Comparison of ENCODE assay signal across 9 mouse cellular contexts in genomic region chr6:140666486-140667240, GRCm38 (mm10). TPM values are rescaled to one million over a fixed set of nuclear protein-coding genes. Genes with fewer than 3 reads are reported as not detected.
A peak's percentile ranks its signal among the peaks of the same experiment; 100 is the strongest.
DNase-seq lines count a peak whose midpoint lies in the region; ATAC-seq lines count a peak whose summit lies in the region.
"Had no signal": no experiment of that assay in that cellular context is flagged by ENCODE, and none has a peak within 500 bp of the region (broad histone marks: within the 10 kb centered on the region; RNA-seq: fewer than 3 reads in every experiment).

No protein-coding gene starts in this region.

- H3K4me1 ChIP-seq in forebrain, embryonic 15.5 days, result peaks cover 17% of the 10 kb centered on the region
- peaks cover 9% of the 10 kb centered on the region; the same call in 1 of the 2 replicates for H3K4me1 ChIP-seq in neural tube, embryonic 14.5 days (ENCODE audit: control insufficient read depth, insufficient read depth, low read length)

- H3K9ac ChIP-seq in forebrain, embryonic 15.5 days (replicated peaks), result no peak overlapping the region
- H3K9ac ChIP-seq in neural tube, embryonic 14.5 days (replicated peaks; ENCODE audit: low read depth, low read length), result no peak overlapping the region

- no peak for DNase-seq in frontal cortex, adult 2 months (ENCODE audit: extremely low spot score in 1 of 2, low spot score in 1 of 2)
- DNase-seq in Muller cell, postnatal 12 days (ENCODE audit: inconsistent ontology term), result peak; percentile 65
- DNase-seq in kidney, adult 9 months, result peak; percentile 52
- DNase-seq in layer of hippocampus, adult 8-10 months (ENCODE audit: low spot score in 2 of 2), result no peak
- no peak for DNase-seq in ovary, postnatal 14 days (ENCODE audit: low spot score)

- H3K36me3 ChIP-seq in forebrain, embryonic 15.5 days, result no peaks in the 10 kb centered on the region
- H3K36me3 ChIP-seq in neural tube, embryonic 14.5 days (ENCODE audit: control insufficient read depth, insufficient read depth, low read length), result no peaks in the 10 kb centered on the region

- H3K9me3 ChIP-seq in forebrain, embryonic 15.5 days, result peaks cover 4% of the 10 kb centered on the region; the same call in 1 of the 2 replicates
- H3K9me3 ChIP-seq in neural tube, embryonic 14.5 days (ENCODE audit: control insufficient read depth, low read length), result no peaks in the 10 kb centered on the region

- H3K4me2 ChIP-seq in forebrain, embryonic 15.5 days (replicated peaks), result no peak overlapping the region
- no peak overlapping the region; the same call in 1 of the 2 replicates for H3K4me2 ChIP-seq in neural tube, embryonic 14.5 days (ENCODE audit: low read depth, low read length)

- 39% methylated on average over 18 of the region's 18 CpGs for WGBS in forebrain, embryonic 15.5 days
- 45% methylated on average over 18 of the region's 18 CpGs for WGBS in neural tube, embryonic 14.5 days

- H3K27me3 ChIP-seq in forebrain, embryonic 15.5 days, result no peaks in the 10 kb centered on the region
- no peaks in the 10 kb centered on the region for H3K27me3 ChIP-seq in neural tube, embryonic 14.5 days (ENCODE audit: control insufficient read depth, insufficient read depth, low read length)
- H3K27me3 ChIP-seq: megakaryocyte, embryonic 14.5 days had no signal

- H3K4me3 ChIP-seq in forebrain, embryonic 15.5 days, result no peak overlapping the region
- H3K4me3 ChIP-seq in neural tube, embryonic 14.5 days (ENCODE audit: low read depth, low read length), result no peak overlapping the region
- H3K4me3 ChIP-seq: megakaryocyte, embryonic 14.5 days had no signal

- H3K27ac ChIP-seq in forebrain, embryonic 15.5 days (replicated peaks), result peak overlapping the region; percentile 55; the same call in 1 of the 2 replicates
- H3K27ac ChIP-seq in neural tube, embryonic 14.5 days (ENCODE audit: low read depth, low read length), result peak overlapping the region; percentile 29; the same call in 1 of the 2 replicates

- peak; percentile 65 for ATAC-seq in frontal cortex, adult (ENCODE audit: low TSS enrichment)
- ATAC-seq in forebrain, embryonic 15.5 days (replicated peaks), result peak; percentile 38; the same call in 1 of the 2 replicates
- ATAC-seq in neural tube, embryonic 14.5 days (ENCODE audit: low read depth), result peak; percentile 77

RNA-seq across cellular contexts. Expression of gene Aebp2, which starts 44.2 kb away (rescaled TPM):
- polyA plus RNA-seq in frontal cortex, adult 2 months (2012; rRNA removed), result 40.7 and 42.1 TPM in 2 replicates
- polyA plus RNA-seq in forebrain, embryonic 15.5 days (2015; fragmentation: Nextera tagmentation; extraction: Ambion mirVana), result 7.5 and 9.0 TPM in 2 replicates
- 12.2 and 12.8 TPM in 2 replicates for polyA plus RNA-seq in neural tube, embryonic 14.5 days (2014; fragmentation: Nextera tagmentation; extraction: Ambion mirVana)
- 10 to 100 TPM; 55.9 to 69.3 (median 63.7) TPM for total RNA-seq in layer of hippocampus, adult 8-10 months (2022)

Comparison
In these comparisons a context has a peak if more than half of its experiments do, and no peak if none do; other contexts are left out.
1. DNase-seq: peak in Muller cell, postnatal 12 days (single experiment) and kidney, adult 9 months (single experiment); none in frontal cortex, adult 2 months (0 of 2), layer of hippocampus, adult 8-10 months (0 of 2) and ovary, postnatal 14 days (single experiment).
2. Peak in every context shown above with its lines, with median percentiles within 50 percentile points of each other: ATAC-seq.